Mouse (Mus musculus) leukemia stem cell, adult 10-12 weeks (primary cell): Measurements from ENCODE around the gene Ice1. TPM values are rescaled to one million over a fixed set of nuclear protein-coding genes. Genes with fewer than 3 reads are reported as not detected.

Source experiments
- polyA plus RNA-seq: library from polyadenylated mRNA; stranded (reverse); fragments of >175 nt; gene quantifications from 2 replicates; pipeline ENCODE4 v1.2.3, GENCODE M21; 2012; ENCODE audit warnings: low replicate concordance

The Ice1 gene
- polyA plus RNA-seq: 3.0 and 6.0 TPM in 2 replicates

DNA sequence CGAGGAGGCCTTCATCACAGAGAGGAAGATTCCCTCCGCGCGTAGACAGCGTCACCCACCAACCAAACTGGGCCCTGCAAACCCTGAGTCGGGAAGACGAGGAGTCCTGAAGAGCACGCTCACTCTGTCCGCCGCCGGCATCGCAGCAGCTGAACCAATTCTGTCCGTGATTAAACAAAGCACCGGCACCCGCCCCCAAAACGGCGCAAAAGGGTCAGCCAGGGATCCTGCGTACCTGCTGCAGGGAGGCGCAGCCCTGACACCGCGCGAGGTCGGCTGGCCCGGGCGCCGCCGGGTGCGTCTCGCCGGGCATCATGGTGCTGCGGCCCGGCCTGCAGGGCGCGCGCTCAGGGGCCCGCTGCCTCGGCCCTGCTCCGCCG, at the start of gene Ice1:
Gene Ice1 (minus strand): TSS at position 353 of the 380 bp plus-strand sequence.

Other genes starting within 250 kb of the Ice1 start
- 0.05 TPM in 1 of 2 replicates, not detected in the other for gene Adamts16, start 204.2 kb upstream of the Ice1 start, polyA plus RNA-seq